ENCODE assay signal across 15 mouse cellular contexts in the genomic region with DNA sequence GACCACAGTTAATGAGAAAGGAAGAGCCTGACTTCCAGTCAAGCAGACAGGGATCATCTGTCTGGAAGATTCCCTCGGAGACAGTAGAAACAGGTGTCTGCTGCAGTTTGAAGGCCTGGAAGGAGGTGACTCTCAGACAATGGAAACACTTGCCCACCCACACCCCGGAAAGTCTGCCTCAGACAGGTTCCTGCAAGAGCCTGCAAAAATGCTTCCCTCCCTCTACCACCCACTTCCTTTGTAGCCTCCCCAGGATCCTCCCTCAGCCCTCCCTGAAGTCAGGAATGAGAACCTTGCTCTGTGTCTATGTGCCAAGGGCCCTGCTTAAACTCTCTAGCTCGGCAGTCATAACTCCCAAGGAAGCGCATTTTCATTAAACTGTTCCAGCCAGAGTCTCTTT.
DNase-seq lines count a peak whose midpoint lies in the region; ATAC-seq and TF ChIP-seq lines count a peak whose summit lies in the region.
"Had no signal": no experiment of that assay in that cellular context is flagged by ENCODE, and none has a peak within 500 bp of the region (broad histone marks: within the 10 kb centered on the region; RNA-seq: fewer than 3 reads in every experiment).

No protein-coding gene starts in this region.

- H3K4me1 ChIP-seq in ES-E14 (ENCODE audit: control insufficient read depth in 2 of 2, insufficient read depth in 2 of 2, low read length in 2 of 2, poor library complexity in 1 of 2): peaks cover 2 to 5% of the 10 kb centered on the region in 2 experiments; a peak in 2 of 4 replicates
- H3K4me1 ChIP-seq in embryonic facial prominence, embryonic 10.5 days: peaks cover 16% of the 10 kb centered on the region
- no peaks in the 10 kb centered on the region for H3K4me1 ChIP-seq in liver, embryonic 11.5 days (replicated peaks; ENCODE audit: control insufficient read depth, insufficient read depth, low read length)
- H3K4me1 ChIP-seq: liver, embryonic 15.5 days; neural tube, embryonic 15.5 days had no signal

- WGBS in embryonic facial prominence, embryonic 10.5 days: 78% methylated on average over 4 of the region's 4 CpGs
- 66% methylated on average over 4 of the region's 4 CpGs for WGBS in liver, embryonic 11.5 days

- H3K4me3 ChIP-seq in layer of hippocampus, adult 2 months: no peak overlapping the region
- no peak overlapping the region for H3K4me3 ChIP-seq in ES-E14 (ENCODE audit: insufficient read depth in 1 of 2, low read depth in 1 of 2, low read length in 2 of 2, poor library complexity in 1 of 2, severe bottlenecking in 1 of 2)
- no peak overlapping the region for H3K4me3 ChIP-seq in embryonic facial prominence, embryonic 10.5 days
- no peak overlapping the region for H3K4me3 ChIP-seq in liver, embryonic 11.5 days (ENCODE audit: low read depth, low read length)
- H3K4me3 ChIP-seq in gastrocnemius, adult 2 months: no peak overlapping the region
- H3K4me3 ChIP-seq: heart, embryonic 10.5 days; limb, embryonic 12.5 days; liver, embryonic 15.5 days; neural tube, embryonic 15.5 days had no signal

- DNase-seq in layer of hippocampus, adult 2 months (ENCODE audit: low spot score in 2 of 2): no peak
- DNase-seq in layer of hippocampus, adult 11-12 months (ENCODE audit: low spot score): no peak
- DNase-seq in ES-E14 (ENCODE audit: low read depth, low spot score): peak; percentile 47
- no peak for DNase-seq in embryonic facial prominence, embryonic 10.5 days (ENCODE audit: low spot score)
- DNase-seq in gonadal fat pad, adult 2 months (ENCODE audit: low read depth): peak; percentile 14
- no peak for DNase-seq in liver, embryonic 11.5 days (ENCODE audit: low spot score)
- DNase-seq in gastrocnemius, adult 2 months: no peak
- DNase-seq: adrenal gland, postnatal 14 days; cerebellum, adult 8-10 months; gastrocnemius, postnatal 10 days; lung, postnatal 14 days had no signal

- no peak overlapping the region for H3K9ac ChIP-seq in ES-E14 (ENCODE audit: insufficient read depth, low read depth, low read length, poor library complexity, severe bottlenecking)
- H3K9ac ChIP-seq in liver, embryonic 11.5 days (ENCODE audit: low read depth, low read length): no peak overlapping the region
- H3K9ac ChIP-seq: limb, embryonic 12.5 days; liver, embryonic 15.5 days; neural tube, embryonic 15.5 days had no signal

- H3K27ac ChIP-seq in layer of hippocampus, adult 2 months: peak overlapping the region; percentile 72
- H3K27ac ChIP-seq in ES-E14 (ENCODE audit: insufficient read depth, low read depth, low read length, poor library complexity, severe bottlenecking): no peak overlapping the region
- H3K27ac ChIP-seq in embryonic facial prominence, embryonic 10.5 days (replicated peaks): peak overlapping the region; percentile 61
- no peak overlapping the region for H3K27ac ChIP-seq in liver, embryonic 11.5 days (ENCODE audit: low read depth, low read length)
- H3K27ac ChIP-seq in gastrocnemius, adult 2 months: no peak overlapping the region
- H3K27ac ChIP-seq: limb, embryonic 12.5 days; liver, embryonic 15.5 days; neural tube, embryonic 15.5 days had no signal

- no peaks in the 10 kb centered on the region for H3K9me3 ChIP-seq in ES-E14 (ENCODE audit: control insufficient read depth, insufficient read depth, low read depth, low read length)
- H3K9me3 ChIP-seq in embryonic facial prominence, embryonic 10.5 days: no peaks in the 10 kb centered on the region
- H3K9me3 ChIP-seq in liver, embryonic 11.5 days (ENCODE audit: control insufficient read depth, low read length): no peaks in the 10 kb centered on the region
- H3K9me3 ChIP-seq: heart, embryonic 10.5 days; limb, embryonic 12.5 days; liver, embryonic 15.5 days; neural tube, embryonic 15.5 days had no signal

- intact Hi-C loops in gastrocnemius, adult 2 months (cut with DNase I): no loop called here

- in situ Hi-C loops in ES-E14 (cut with MboI; ENCODE audit: low sequenced_read_pairs in 2 of 2, unreplicated experiment in 2 of 2): no loop called here

- no peaks in the 10 kb centered on the region; the same call in 1 of the 2 replicates for H3K27me3 ChIP-seq in embryonic facial prominence, embryonic 10.5 days (replicated peaks; ENCODE audit: low read depth, poor library complexity, severe bottlenecking)
- H3K27me3 ChIP-seq in liver, embryonic 11.5 days (replicated peaks; ENCODE audit: control insufficient read depth, insufficient read depth, low read length): no peaks in the 10 kb centered on the region
- H3K27me3 ChIP-seq: limb, embryonic 12.5 days; liver, embryonic 15.5 days; neural tube, embryonic 15.5 days had no signal

- no peak for ATAC-seq in liver, embryonic 11.5 days (replicated peaks; ENCODE audit: low FRiP score)

- no peak overlapping the region for H3K4me2 ChIP-seq in liver, embryonic 11.5 days
- H3K4me2 ChIP-seq: limb, embryonic 12.5 days; liver, embryonic 15.5 days; neural tube, embryonic 15.5 days had no signal

- TF ChIP-seq CTCF in layer of hippocampus, adult 2 months (conservative IDR thresholded peaks at IDR 0.05): no peak
- no peak for TF ChIP-seq CTCF in gastrocnemius, adult 2 months (IDR thresholded peaks at IDR 0.05)

- H3K36me3 ChIP-seq in ES-E14 (ENCODE audit: control insufficient read depth, insufficient read depth, low read length, poor library complexity, severe bottlenecking): no peaks in the 10 kb centered on the region
- H3K36me3 ChIP-seq in embryonic facial prominence, embryonic 10.5 days (replicated peaks): no peaks in the 10 kb centered on the region
- no peaks in the 10 kb centered on the region for H3K36me3 ChIP-seq in liver, embryonic 11.5 days (ENCODE audit: control insufficient read depth, insufficient read depth, low read length)
- H3K36me3 ChIP-seq: heart, embryonic 10.5 days; limb, embryonic 12.5 days; liver, embryonic 15.5 days; neural tube, embryonic 15.5 days had no signal

TF ChIP-seq in ES-E14, 5 proteins besides CTCF, POLR2A, EP300 and RAD21:
- TF ChIP-seq ZC3H11A (IDR thresholded peaks at IDR 0.05; ENCODE audit: borderline replicate concordance, low read depth, low read length) (no peak), HCFC1 (IDR thresholded peaks at IDR 0.05; ENCODE audit: borderline replicate concordance, insufficient read depth, low read length) (no peak), MAFK (IDR thresholded peaks at IDR 0.05; ENCODE audit: insufficient read depth, low read depth, low read length) (no peak), ZNF384 (IDR thresholded peaks at IDR 0.05; ENCODE audit: low read depth, low read length) (no peak), CHD2 (IDR thresholded peaks at IDR 0.05; ENCODE audit: low read depth, low read length) (no peak)

Comparison
In these comparisons a context has a peak if more than half of its experiments do, and no peak if none do; other contexts are left out.
1. DNase-seq: peak in ES-E14 (single experiment) and gonadal fat pad, adult 2 months (single experiment); none in layer of hippocampus, adult 2 months (0 of 2), layer of hippocampus, adult 11-12 months (single experiment), embryonic facial prominence, embryonic 10.5 days (single experiment), liver, embryonic 11.5 days (single experiment) and gastrocnemius, adult 2 months (single experiment).
2. H3K27ac ChIP-seq: peak in layer of hippocampus, adult 2 months (single experiment) and embryonic facial prominence, embryonic 10.5 days (single experiment); none in ES-E14 (single experiment), liver, embryonic 11.5 days (single experiment) and gastrocnemius, adult 2 months (single experiment).